Mouse (Mus musculus) forebrain, postnatal 0 days (tissue): ENCODE results near the gene Papss2. TPM values are rescaled to one million over a fixed set of nuclear protein-coding genes. Genes with fewer than 3 reads are reported as not detected.

Source experiments
- ATAC-seq: fragments of 200-750 bp; cut with Nextera tagmentation; 2 replicates; pipeline ENCODE4 v1.8.0; 2017; ENCODE audit warnings: mild to moderate bottlenecking, moderate library complexity
- DNase-seq: peaks from one replicate; pipeline ENCODE4 v3.0.0-alpha.2; 2015
- H3K27ac ChIP-seq: fragments of 300-500 bp; sonication (generic); 2 replicates; pipeline ENCODE4 v1.5.1; 2014; ENCODE audit warnings: low read depth, mild to moderate bottlenecking, antibody characterized with exemption, low read length, moderate library complexity, mixed read lengths
- H3K27me3 ChIP-seq: fragments of 300-500 bp; sonication (generic); 2 replicates; pipeline ENCODE4 v1.6.1; 2014; ENCODE audit warnings: mild to moderate bottlenecking, low read length, mixed read lengths; ENCODE audit not compliant: insufficient read depth
- H3K36me3 ChIP-seq: fragments of 300-500 bp; sonication (generic); 2 replicates; pipeline ENCODE4 v1.6.1; 2014; ENCODE audit warnings: mild to moderate bottlenecking, moderate library complexity; ENCODE audit not compliant: insufficient read depth
- H3K4me1 ChIP-seq: fragments of 300-500 bp; sonication (generic); 2 replicates; pipeline ENCODE4 v1.6.1; 2014; ENCODE audit warnings: antibody characterized with exemption; ENCODE audit not compliant: insufficient read depth
- H3K4me2 ChIP-seq: fragments of 300-500 bp; sonication (generic); 2 replicates; pipeline ENCODE4 v1.6.1; 2014; ENCODE audit warnings: low read depth, mild to moderate bottlenecking, moderate library complexity
- H3K4me3 ChIP-seq: fragments of 300-500 bp; sonication (generic); 2 replicates; pipeline ENCODE4 v1.5.1; 2014; ENCODE audit warnings: low read depth, low read length, mixed read lengths
- H3K9ac ChIP-seq: fragments of 300-500 bp; sonication (generic); 2 replicates; pipeline ENCODE4 v1.6.1; 2014; ENCODE audit warnings: mild to moderate bottlenecking
- H3K9me3 ChIP-seq: fragments of 300-500 bp; sonication (generic); 2 replicates; pipeline ENCODE4 v1.6.1; 2016; ENCODE audit warnings: low read length
- CTCF ChIP-seq: sonication (generic); IDR thresholded peaks from 2 replicates; pipeline ENCODE4 v1.5.1; 2016; ENCODE audit warnings: antibody characterized with exemption, control low read depth, low read depth
- WGBS: fragments of 180-500 bp; shearing (Covaris S2); extraction: QIAGEN DNeasy Blood & Tissue Kit; methylation state at CpG from one replicate; pipeline ENCODE4 v1.1.7; 2014; 5-methylcytosine and 5-hydroxymethylcytosine counted together
- polyA plus RNA-seq: library from polyadenylated mRNA; unstranded; fragments of >200 nt; fragmentation: Nextera tagmentation; extraction: Ambion mirVana; gene quantifications from 2 replicates; pipeline ENCODE4 v1.2.1, GENCODE M21; 2015
- total RNA-seq: library from RNA; depleted of rRNA; stranded (reverse); fragments of >200 nt; gene quantifications from 2 replicates; pipeline ENCODE4 v1.2.3, GENCODE M21; 2014

Gene Papss2
- total and polyA plus RNA-seq, 2 experiments from 2014 or later = 1.2 to 3.8 TPM

GRCm38 (mm10) chr19:32599006-32599405 lies 3.4 kb downstream of the Papss2 start:
- 51% methylated on average over 7 of the region's 7 CpGs for WGBS
- no peak overlapping the region for H3K9ac ChIP-seq
- no peaks in the 10 kb centered on the region for H3K4me1 ChIP-seq
- TF ChIP-seq CTCF = no peak
- H3K4me3 ChIP-seq = no peak overlapping the region
- H3K36me3 ChIP-seq = no peaks in the 10 kb centered on the region
- H3K27ac ChIP-seq = no peak overlapping the region
- ATAC-seq (no peak), DNase-seq (no peak)
- no peak overlapping the region for H3K4me2 ChIP-seq
- H3K9me3 ChIP-seq = no peaks in the 10 kb centered on the region
- peaks cover 12% of the 10 kb centered on the region for H3K27me3 ChIP-seq

GRCm38 (mm10) chr19:32599436-32599835 lies 3.8 kb downstream of the Papss2 start:
- H3K4me1 ChIP-seq = no peaks in the 10 kb centered on the region
- ATAC-seq (no peak), DNase-seq (no peak)
- no peaks in the 10 kb centered on the region for H3K9me3 ChIP-seq
- H3K4me2 ChIP-seq = no peak overlapping the region
- no peak overlapping the region for H3K27ac ChIP-seq
- H3K36me3 ChIP-seq = no peaks in the 10 kb centered on the region
- WGBS = 56% methylated on average over 5 of the region's 5 CpGs
- TF ChIP-seq CTCF = no peak
- H3K27me3 ChIP-seq = peaks cover 11% of the 10 kb centered on the region
- no peak overlapping the region for H3K9ac ChIP-seq
- H3K4me3 ChIP-seq = no peak overlapping the region

GRCm38 (mm10) chr19:32601033-32601770 lies 5.6 kb downstream of the Papss2 start:
- Histone ChIP-seq H3K9ac (no peak overlapping the region), H3K36me3 (no peaks in the 10 kb centered on the region), H3K27me3 (peaks cover 7% of the 10 kb centered on the region; the same call in 1 of the 2 replicates), H3K27ac (no peak overlapping the region), H3K4me1 (no peaks in the 10 kb centered on the region), H3K4me2 (no peak overlapping the region), H3K4me3 (no peak overlapping the region), H3K9me3 (no peaks in the 10 kb centered on the region)
- TF ChIP-seq CTCF = no peak
- WGBS = 67% methylated on average over 6 of the region's 6 CpGs
- DNase-seq (no peak), ATAC-seq (no peak)

- Histone ChIP-seq H3K27ac (no peak overlapping the region), H3K4me3 (no peak overlapping the region), H3K36me3 (no peaks in the 10 kb centered on the region), H3K9me3 (no peaks in the 10 kb centered on the region), H3K9ac (no peak overlapping the region), H3K4me2 (no peak overlapping the region), H3K27me3 (no peaks in the 10 kb centered on the region), H3K4me1 (no peaks in the 10 kb centered on the region)
- ATAC-seq (no peak), DNase-seq (no peak)
- 89% methylated on average over 1 of the region's 1 CpGs for WGBS
- TF ChIP-seq CTCF = no peak
Measured at GRCm38 (mm10) chr19:32603466-32603865, 7.9 kb downstream of the Papss2 start.

- WGBS = 50% methylated on average over 8 of the region's 8 CpGs
- no peak overlapping the region for H3K9ac ChIP-seq
- H3K4me2 ChIP-seq = no peak overlapping the region
- H3K4me3 ChIP-seq = no peak overlapping the region
- no peak for ATAC-seq
- no peaks in the 10 kb centered on the region for H3K36me3 ChIP-seq
- H3K9me3 ChIP-seq = no peaks in the 10 kb centered on the region
- no peak overlapping the region for H3K27ac ChIP-seq
- H3K4me1 ChIP-seq = no peaks in the 10 kb centered on the region
- no peak for DNase-seq
- H3K27me3 ChIP-seq = no peaks in the 10 kb centered on the region
- TF ChIP-seq CTCF = no peak
Measured at GRCm38 (mm10) chr19:32604127-32604526, 8.5 kb downstream of the Papss2 start.

GRCm38 (mm10) chr19:32604563-32605252 lies 9.1 kb downstream of the Papss2 start:
- 70% methylated on average over 6 of the region's 6 CpGs for WGBS
- H3K4me3 ChIP-seq = no peak overlapping the region
- H3K36me3 ChIP-seq = no peaks in the 10 kb centered on the region
- TF ChIP-seq CTCF = no peak
- no peaks in the 10 kb centered on the region for H3K4me1 ChIP-seq
- no peak overlapping the region for H3K9ac ChIP-seq
- DNase-seq (no peak), ATAC-seq (no peak)
- no peak overlapping the region for H3K4me2 ChIP-seq
- H3K27me3 ChIP-seq = no peaks in the 10 kb centered on the region
- no peaks in the 10 kb centered on the region for H3K9me3 ChIP-seq
- no peak overlapping the region for H3K27ac ChIP-seq

- Histone ChIP-seq H3K27ac (no peak overlapping the region), H3K27me3 (no peaks in the 10 kb centered on the region), H3K4me2 (no peak overlapping the region), H3K9me3 (no peaks in the 10 kb centered on the region), H3K4me1 (no peaks in the 10 kb centered on the region), H3K9ac (no peak overlapping the region), H3K36me3 (no peaks in the 10 kb centered on the region), H3K4me3 (no peak overlapping the region)
- DNase-seq = no peak
- no peak for ATAC-seq
- 72% methylated on average over 4 of the region's 4 CpGs for WGBS
- no peak for TF ChIP-seq CTCF
Measured at GRCm38 (mm10) chr19:32606227-32606827, 10.7 kb downstream of the Papss2 start.
